Mouse (Mus musculus) right cerebral cortex, postnatal 36 days (tissue): ENCODE measurements around the gene Osbpl9.

Source experiments
- DNase-seq, 2 experiments: peaks; one replicate each; pipeline ENCODE4 v3.0.0; 2022; ENCODE audit warnings: low spot score in 2 of 2, mixed read lengths in 1 of 2

Osbpl9 gene

DNA sequence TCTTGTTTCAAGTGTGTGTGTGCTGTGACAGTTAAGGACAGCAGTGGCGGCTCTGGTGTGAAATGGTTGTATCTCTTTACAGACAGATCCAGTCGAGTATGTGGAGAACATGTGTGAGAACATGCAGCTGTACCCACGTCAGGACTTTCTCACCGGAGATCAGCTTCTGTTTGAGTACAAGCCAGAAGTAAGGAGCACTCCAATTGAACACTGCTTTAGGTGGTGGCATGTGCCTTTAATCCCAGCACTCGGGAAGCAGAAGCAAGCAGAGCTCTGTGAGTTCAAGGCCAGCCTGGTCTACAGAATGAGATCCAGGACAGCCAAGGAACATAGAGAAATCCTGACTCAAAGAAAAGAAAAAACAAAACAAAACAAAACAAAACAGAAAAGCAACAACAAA lies 158.8 kb downstream of the Osbpl9 start:
- no peak for DNase-seq

DNA sequence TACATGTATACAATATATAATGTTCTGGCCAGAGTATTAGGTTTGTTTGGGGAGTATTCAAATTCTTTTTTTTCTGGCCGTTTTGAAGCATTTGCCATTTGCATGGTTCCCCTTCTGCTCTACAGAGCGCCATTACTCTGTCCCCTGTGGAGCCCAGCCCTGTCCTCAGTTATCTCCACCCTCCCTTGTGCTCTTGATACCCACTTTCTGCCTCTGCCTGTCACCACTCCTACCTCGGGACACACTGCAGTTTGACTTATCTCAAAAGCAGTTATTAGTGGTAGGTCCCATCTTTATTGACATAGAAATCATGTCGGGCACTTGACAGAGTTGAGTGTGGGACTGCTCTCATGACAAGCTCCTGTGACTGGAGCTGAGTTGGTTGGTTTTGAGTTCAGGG lies 159.3 kb downstream of the Osbpl9 start:
- no peak for DNase-seq

DNA sequence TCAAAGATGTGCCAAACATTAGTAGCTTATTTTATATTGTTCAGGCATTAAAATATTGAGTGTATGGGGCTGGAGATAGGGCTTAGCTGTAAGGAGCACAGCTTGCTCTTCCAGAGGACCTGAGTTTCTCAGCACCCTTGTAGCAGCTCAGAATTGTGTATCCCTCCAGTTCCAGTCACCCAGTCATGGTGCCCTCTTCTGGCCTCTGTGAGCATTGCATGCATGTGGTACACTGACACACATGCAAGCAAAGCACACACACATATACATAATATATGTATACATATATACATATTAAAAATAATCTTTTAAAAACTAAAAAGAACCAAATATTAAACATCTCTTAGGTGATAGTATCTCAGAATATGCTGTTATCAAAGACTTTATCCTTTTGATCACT lies 165.7 kb downstream of the Osbpl9 start:
- no peak for DNase-seq

GRCm38 (mm10) chr4:109030266-109030665 lies 171.8 kb downstream of the Osbpl9 start:
- no peak for DNase-seq

DNA sequence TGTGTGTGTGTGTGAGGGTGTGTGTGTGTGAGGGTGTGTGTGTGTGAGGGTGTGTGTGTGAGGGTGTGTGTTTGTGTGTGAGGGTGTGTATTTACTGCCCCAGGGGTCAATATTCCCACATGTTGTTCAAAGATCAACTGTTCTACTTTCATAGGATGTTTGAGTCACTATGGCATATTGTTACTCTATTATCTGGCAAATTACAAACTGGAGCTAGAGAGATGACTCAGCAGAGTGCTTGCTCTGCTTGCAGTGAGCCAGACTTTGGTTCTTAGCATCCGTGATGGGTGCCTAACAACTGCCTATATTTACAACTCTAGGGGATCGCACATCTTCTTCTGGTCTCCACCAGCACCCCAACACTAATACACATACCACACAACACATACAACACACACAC lies 172.2 kb downstream of the Osbpl9 start:
- DNase-seq = no peak

DNA sequence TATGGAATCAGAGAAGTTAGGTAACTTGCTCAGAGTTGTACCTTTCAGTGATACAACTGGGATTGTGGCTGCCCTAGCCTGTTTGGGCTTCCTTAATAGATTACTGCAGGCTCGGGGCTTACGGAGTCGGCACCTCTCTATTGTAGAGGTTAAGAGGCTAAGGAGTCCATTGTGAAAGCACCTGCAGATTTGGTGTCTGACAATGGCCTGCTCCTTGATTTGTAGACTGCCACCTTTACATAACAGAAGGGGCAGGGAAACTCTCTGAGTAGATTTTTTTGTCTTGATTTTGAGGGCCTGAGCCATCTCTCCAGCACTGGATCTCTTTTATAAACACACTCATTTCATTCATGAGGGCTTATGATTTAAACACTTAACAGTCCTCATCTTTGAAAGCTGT lies 175.5 kb downstream of the Osbpl9 start:
- DNase-seq = no peak

DNA sequence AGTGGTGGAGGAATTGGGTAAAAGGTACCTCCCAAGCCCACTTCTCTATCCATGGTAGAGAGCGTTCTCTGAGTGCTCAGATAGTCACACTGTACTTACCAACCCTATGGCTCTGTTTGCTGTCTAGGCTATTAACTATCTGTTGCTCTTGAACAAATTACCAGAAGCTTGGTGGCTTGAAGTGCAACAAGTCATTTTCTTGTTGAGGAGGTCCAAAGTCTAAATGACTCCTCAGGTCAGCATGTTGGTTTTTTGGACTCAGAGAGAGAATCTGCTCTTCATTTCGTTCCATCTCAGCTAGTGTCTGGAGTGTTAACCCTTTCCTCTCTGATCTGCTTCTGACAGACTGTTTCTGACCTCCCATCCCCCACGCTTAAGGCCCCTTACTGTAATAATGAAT lies 177.0 kb downstream of the Osbpl9 start:
- DNase-seq = no peak

GRCm38 (mm10) chr4:109021976-109022375 lies 180.1 kb downstream of the Osbpl9 start:
- no peak for DNase-seq

DNA sequence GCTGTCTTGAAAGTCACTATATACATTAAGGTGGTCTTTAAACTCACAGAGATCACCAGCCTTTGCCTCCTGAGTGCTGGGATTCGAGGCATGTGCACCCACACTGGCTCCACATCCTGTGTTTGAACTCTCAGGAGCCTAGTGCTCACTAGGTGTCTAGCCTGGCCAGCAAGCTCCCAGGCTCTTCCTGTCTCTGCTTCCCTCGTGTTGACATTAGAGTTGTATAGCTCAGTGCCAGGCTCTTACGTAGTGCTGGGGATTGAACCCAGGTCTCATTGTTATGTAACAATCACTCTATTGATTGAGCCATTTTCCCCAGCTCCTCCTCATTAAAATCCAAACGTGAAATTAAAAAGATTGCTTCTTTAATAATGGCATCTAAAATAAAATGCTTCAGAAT lies 182.8 kb downstream of the Osbpl9 start:
- no peak for DNase-seq

DNA sequence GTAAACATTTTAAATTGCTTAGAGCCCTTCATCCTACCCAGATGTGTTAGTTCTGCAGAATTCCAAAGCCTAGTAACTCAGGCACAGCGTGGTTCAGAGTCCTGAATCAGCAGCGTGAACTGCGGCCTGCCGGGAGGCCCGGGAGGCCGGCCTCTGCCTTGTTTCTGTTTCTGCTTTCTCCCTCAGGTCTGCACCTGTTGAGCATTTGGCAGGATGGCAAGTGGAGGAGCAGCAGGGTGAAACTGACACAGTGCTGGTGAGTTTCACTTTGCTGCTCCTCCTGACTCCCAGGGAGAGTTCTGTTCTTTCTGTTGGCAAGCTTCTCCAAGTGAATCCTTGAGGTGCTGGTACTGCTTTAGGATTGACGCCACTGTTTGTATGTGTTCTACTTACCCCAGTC lies 184.6 kb downstream of the Osbpl9 start:
- no peak for DNase-seq

DNA sequence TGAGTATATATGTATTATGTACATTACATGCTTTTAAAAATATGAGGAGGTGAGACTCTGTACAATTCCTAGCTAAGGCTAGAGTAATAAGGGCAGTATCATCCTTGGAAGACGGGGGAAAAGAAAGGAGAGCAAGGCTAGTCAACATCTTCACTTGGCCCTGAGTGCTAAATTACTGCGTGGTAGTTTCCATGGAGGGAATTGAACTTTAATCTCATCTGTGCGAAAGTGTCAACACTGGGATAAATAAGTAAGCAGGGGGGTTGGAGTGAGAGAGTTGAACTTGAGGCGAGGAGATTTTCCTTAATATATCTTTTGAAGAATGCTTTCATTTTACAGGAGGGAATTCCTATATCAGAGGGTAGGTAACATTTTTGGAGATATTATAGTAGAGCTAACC lies 188.0 kb downstream of the Osbpl9 start:
- no peak for DNase-seq
